Mouse (Mus musculus) lung, postnatal 4 days (tissue): ENCODE measurements around the gene Slfn14.
A peak's percentile ranks its signal among the peaks of the same experiment; 100 is the strongest.
"Not testable (repeated sequence)": the region's sequence is repeated elsewhere in the genome, so short reads cannot be mapped to it uniquely, and the experiment has no call there.

ENCODE experiments used
- DNase-seq, 2 experiments: peaks; one replicate each; pipeline ENCODE4 v3.0.0; 2021

The Slfn14 gene

GRCm38 (mm10) chr11:83279691-83280090, 6.8 kb downstream of the Slfn14 start:
- peak in 1 of 2 experiments; percentile 41 for DNase-seq

DNA sequence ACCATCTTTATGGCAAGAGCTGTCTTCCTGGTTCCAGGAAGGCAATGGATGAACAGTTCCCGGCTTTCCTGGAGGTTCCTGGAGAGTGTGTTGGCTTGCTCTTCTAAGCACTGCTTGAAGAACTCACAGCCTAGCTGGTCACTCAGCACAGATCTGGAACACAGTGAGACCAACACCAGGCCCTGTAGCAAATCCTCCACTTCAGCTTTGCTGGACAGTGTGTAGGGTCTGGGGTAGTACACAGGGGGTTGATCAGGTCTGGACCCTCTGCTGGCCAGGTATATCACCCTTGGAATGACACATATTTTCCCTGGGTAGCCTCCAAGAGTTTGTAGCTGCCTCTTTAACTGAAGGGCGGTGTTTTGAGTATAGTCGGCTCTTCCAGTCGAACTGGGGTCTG, 7.5 kb downstream of the Slfn14 start:
- DNase-seq: no peak

DNA sequence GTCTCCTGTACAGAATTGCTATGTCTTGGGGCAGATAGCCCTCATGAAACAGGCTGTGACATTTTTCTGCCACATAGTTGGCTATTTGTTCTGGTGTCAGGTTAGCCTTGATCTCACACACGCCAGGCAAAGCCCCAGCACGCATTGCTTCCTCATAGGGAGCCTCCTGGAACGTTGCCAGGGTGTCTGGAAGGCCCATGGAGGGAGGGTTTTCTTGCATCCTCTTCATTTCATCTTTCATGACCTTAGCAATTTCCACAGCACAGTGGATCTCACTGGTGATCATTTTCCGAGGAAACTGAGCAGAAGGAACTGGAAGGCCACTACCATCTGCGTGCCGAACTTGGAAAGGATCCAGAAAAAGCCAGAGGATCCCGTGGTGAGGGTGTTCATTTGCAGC, 10.3 kb downstream of the Slfn14 start:
- DNase-seq: no peak

DNA sequence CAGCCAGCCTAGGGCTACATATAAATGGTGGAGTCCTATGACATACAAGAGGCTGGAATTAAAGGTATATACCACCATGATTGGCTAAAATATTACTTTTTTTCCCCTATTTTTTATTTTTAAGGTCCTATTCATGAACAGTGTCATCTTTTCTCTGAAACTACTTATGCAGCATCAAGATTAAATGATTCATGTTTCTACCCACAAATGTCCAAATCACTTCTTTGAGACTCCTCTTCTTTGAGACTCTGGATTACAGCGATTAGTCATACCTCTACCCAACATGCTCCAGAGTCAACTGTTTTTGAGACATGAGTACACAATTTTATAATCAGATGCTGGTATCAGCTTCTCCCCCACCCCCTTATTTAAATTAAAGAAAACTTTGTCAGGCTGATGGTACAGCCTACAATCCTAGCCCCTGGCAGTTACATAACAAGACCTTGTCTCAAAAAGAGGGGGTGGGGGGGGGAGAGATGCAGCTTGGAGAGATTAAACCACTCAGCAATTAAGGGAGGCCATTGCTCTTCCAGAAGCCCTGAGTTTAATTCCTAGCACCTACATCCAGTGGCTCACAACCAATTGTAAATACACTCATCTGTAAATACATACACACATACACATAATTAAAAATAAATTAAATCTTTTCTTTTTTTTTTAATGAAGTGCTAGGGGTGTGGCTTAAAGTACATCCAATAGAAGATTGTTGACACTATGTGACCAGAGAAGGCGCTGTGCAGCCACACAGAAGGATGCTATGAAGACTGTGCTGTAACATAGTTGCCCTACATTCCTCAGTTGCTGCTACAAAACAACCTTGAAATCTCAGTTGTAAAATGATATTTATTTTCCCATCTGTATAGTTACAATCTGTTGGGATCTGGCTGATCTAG, 14.3 kb downstream of the Slfn14 start:
- DNase-seq: peak in 1 of 2 experiments; percentile 22

GRCm38 (mm10) chr11:83271151-83271950, 15.2 kb downstream of the Slfn14 start:
- DNase-seq: peak; percentile 79 to 84

DNA sequence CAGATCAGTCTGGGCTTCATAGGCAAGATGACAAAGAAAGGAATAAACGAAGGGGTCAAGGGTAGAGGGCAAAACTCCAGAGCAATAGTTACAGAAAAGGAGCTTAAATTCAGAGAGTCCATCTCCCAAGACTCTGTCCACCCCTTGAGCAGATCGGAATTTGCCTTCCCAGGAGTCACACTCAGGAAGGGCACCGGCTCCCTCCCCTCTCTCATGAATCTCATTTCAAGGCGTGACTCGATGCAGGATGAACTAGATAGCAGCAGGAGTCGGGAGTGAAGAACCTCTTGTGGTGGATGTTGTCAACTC, 15.7 kb downstream of the Slfn14 start:
- DNase-seq: no peak

GRCm38 (mm10) chr11:83263146-83263545, 23.4 kb downstream of the Slfn14 start:
- no peak for DNase-seq

GRCm38 (mm10) chr11:83262673-83263072, 23.9 kb downstream of the Slfn14 start:
- DNase-seq: no peak

DNA sequence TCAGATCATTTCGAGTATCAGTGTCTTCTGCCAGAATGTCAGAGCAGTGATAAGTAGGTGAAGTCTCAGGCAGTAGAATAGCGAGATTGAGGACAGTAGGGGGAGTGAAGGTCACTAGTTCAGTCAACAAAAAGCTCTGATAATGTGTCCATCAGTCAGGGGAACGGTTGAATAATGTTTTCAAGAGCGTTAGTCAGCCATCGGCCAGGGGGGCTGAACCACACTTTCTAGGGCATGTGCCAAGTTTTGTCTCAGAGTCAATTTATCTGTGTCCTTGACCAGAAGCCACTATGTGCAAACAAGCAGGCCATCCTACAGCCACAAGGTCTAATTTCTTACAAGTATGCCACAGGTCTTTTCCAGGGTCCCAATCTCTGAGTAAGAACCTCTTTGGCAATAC, 29.3 kb downstream of the Slfn14 start:
- not testable (repeated sequence) for DNase-seq

GRCm38 (mm10) chr11:83239811-83240210, 46.7 kb downstream of the Slfn14 start:
- no peak for DNase-seq

- DNase-seq: no peak
Observed at GRCm38 (mm10) chr11:83238389-83238788, 48.1 kb downstream of the Slfn14 start.

- DNase-seq: not testable (repeated sequence)
Observed at GRCm38 (mm10) chr11:83237390-83237789, 49.1 kb downstream of the Slfn14 start.

GRCm38 (mm10) chr11:83233621-83234020, 52.9 kb downstream of the Slfn14 start:
- DNase-seq: not testable (repeated sequence)

- no peak for DNase-seq
Observed at GRCm38 (mm10) chr11:83230966-83231365, 55.6 kb downstream of the Slfn14 start.

GRCm38 (mm10) chr11:83227926-83228723, 58.4 kb downstream of the Slfn14 start:
- DNase-seq: no peak

DNA sequence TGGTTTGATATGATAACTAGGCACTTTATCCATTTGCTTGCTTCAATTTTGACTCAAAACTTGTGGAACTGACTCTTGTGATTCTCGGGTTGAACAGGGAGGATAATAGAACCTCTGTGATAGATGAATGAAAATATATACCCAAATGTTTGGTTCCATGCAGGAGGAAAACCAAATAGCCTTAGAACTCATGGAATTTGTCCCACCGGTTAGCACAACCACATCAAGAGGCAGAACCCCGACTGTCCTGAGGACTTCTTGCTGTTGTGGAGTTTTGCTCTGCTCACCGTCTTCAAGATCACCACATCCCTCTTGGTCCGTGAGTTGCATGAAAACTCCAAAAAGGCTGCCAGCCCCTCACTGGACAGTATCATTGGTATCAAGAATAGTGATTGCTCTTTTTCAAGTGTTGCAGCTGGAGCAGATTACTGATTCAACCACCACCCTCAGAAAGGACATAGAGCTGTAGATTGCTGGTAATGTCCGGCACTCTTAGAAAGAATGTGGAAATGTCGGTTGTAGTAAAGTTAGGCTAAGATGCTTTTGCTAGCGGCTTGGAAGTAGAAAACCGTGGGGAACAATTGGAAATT, 61.1 kb downstream of the Slfn14 start:
- no peak for DNase-seq
